Mouse (Mus musculus) neutrophil, adult 5-6 weeks (primary cell): ENCODE results near the gene Olfr1132. TPM values are rescaled to one million over a fixed set of nuclear protein-coding genes. Genes with fewer than 3 reads are reported as not detected.
"Not testable (repeated sequence)": the region's sequence is repeated elsewhere in the genome, so short reads cannot be mapped to it uniquely, and the experiment has no call there.

Source experiments
- ATAC-seq: fragments of 151-379, 151-347 bp; 2 replicates; pipeline ENCODE4 v1.8.0; 2017; ENCODE audit warnings: mild to moderate bottlenecking, moderate TSS enrichment; ENCODE audit not compliant: insufficient number of reproducible peaks, poor library complexity, low FRiP score, severe bottlenecking; ENCODE audit errors: extremely low read depth
- total RNA-seq: library from RNA; stranded (forward); fragments of 200-1000 nt; gene quantifications from 2 replicates; pipeline ENCODE4 v1.2.3, GENCODE M21; 2017

The Olfr1132 gene
- 0.12 TPM in 1 of 2 replicates, not detected in the other for total RNA-seq

DNA sequence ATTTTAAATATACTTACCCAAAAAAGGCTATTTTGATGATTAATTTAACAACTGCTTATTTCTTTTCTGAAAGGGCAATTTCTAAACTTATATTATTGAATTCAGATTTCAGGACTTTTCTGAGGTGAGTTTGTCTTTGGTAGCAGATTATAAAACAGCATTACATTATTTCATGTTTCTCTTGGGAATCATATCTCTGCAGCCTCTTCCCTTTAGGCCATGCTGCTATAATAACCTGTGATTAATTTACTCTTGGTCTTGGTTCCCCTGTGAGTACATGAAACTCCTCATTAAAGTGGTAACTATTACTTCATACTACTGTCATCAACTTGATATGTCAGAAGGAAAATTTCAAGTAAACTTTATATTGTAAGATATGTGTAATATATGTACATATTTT lies at the start of gene Olfr1132:
Gene Olfr1132 (minus strand): TSS at position 101 of the 400 bp plus-strand sequence.
- ATAC-seq, result no peak

DNA sequence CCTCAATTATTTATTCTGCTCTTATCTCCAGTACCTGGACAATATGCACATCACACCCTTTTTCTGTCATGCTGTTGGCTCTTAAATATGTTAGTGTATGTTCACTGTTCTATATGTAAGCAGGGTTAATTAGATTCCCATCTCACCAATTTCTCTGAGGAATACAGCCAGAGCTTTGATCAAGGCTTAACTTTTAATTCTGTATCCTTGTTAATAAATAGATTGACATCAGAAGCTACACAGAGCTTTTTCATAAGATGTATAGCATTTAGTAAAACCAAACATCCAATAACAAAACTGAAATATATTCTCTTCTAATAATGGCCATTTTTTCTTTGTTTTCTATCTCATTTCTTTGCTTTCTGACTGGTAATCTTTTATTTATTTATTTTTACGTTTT lies 36.2 kb upstream of the Olfr1132 start, which contains the start of gene Olfr1135:
Gene Olfr1135 (minus strand): TSS at position 101 of the 400 bp plus-strand sequence.
- ATAC-seq, result no peak

DNA sequence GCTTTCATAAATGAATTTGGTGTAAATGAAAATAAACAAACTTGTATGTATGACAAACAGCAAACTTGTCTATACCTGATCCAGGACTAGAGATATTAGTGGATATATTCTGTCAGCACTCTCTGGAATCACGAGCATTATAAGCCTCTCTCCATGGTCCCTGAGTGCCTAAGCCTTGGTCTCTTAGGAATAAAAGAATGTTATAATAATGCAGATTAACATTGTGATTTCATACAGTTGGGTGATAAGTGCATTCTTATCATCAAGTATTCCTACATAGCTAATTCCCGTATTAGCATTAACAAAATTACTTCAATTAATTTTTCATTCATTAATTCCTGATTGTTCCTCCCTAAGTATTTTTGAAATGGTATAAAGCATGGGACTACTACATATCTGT lies 21.0 kb upstream of the Olfr1132 start, which contains the start of gene Olfr1134:
Gene Olfr1134 (minus strand): TSS at position 101 of the 400 bp plus-strand sequence.
- ATAC-seq, result no peak

DNA sequence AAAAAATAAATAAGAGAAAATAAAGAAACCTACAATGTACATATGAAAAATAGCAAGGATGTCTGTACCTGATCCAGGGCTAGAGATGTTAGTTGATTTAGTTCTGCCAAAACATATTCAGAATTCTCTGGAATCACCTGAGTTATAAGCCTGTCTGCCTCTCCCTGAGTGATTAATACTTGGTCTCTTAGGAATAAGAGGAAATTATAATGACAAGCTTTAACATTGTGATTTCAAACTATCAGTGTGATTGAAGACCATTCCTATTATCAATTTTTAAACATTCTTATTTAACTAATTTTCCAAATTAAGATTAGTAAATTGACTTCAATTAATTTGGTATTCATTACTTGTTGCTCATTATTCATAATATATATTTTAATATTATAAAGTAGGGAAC lies 9.9 kb upstream of the Olfr1132 start, which contains the start of gene Olfr1133:
Gene Olfr1133 (minus strand): TSS at position 101 of the 400 bp plus-strand sequence.
- ATAC-seq, result no peak

DNA sequence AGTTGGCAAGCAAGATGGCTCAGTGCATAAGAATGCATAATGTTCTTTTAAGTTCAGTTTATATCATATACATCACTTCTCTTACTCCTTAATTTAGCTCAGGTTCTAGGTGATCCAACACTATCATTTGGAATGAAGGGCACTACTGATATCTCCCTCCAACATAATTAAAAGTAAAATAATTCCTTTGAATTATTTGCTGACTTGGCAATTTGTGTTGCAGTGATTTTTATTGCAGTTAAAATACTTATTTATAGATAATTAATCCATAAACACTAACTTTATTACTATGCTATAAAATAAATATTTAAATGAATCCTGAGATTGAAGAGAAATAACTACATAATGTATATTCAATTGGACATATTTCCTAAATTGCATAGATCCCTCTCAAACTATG lies 5.1 kb upstream of the Olfr1132 start:
- no peak for ATAC-seq

DNA sequence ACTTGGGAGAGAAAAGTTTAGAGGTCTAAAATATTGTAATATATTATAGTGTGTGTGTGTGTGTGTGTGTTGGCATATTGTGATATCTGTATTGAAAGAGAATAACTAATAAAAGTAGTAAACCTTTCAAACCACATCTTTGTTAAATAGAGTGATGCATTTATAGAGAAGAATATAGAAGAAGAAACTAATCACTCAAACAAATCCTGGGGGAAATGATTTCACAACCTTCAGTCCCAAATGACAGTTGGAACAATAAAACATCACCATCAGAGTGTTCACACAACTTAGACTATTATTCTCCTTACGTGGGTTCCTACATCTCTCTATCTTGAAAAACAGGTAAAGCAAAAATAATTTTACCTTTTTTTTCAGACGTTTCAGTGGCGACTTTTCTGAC lies 10.5 kb downstream of the Olfr1132 start, which contains the start of gene Olfr1131:
Gene Olfr1131 (plus strand): TSS at position 301 of the 400 bp plus-strand sequence.
- ATAC-seq, result no peak

DNA sequence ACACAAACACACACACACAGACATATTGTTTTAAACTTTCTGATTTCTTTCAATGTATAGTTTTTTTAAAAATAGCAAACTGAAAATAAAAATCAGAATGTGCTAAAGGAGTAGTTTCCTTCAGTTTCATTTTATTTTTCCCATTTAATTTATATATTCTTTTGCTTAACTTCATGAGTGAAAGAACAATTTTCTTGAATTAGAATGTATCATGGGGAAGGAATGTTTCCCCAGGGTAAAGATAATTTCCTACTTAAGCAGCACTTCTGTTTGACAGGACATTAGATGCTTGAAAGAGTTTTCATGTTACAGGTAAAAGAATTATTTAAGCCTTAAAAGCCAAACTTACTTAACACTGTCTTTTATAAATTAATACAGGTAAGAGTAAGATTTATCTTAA lies 31.4 kb downstream of the Olfr1132 start, which contains the start of gene Olfr1130:
Gene Olfr1130 (plus strand): TSS at position 301 of the 400 bp plus-strand sequence.
- ATAC-seq, result not testable (repeated sequence)

Other genes with a start within 250 kb of the Olfr1132 start
- gene Olfr1123, start 220.9 kb downstream of the Olfr1132 start, total RNA-seq, result not detected in 2 replicates
- gene Olfr1124, start 207.3 kb downstream of the Olfr1132 start, total RNA-seq, result not detected in 2 replicates
- gene Olfr1126, start 183.6 kb downstream of the Olfr1132 start, total RNA-seq, result not detected in 2 replicates
- not detected in 2 replicates for gene Pramel7, start 140.4 kb downstream of the Olfr1132 start, total RNA-seq
- not detected in 2 replicates for gene Pramel6, start 131.0 kb downstream of the Olfr1132 start, total RNA-seq
- gene Olfr153, start 105.7 kb downstream of the Olfr1132 start, total RNA-seq, result not detected in 2 replicates
- not detected in 2 replicates for gene Olfr1128, start 92.0 kb downstream of the Olfr1132 start, total RNA-seq
- not detected in 2 replicates for gene Olfr1129, start 63.6 kb downstream of the Olfr1132 start, total RNA-seq
- not detected in 2 replicates for gene Olfr1130, start 31.3 kb downstream of the Olfr1132 start, total RNA-seq
- 0.49 TPM in 1 of 2 replicates, not detected in the other for gene Olfr1131, start 10.4 kb downstream of the Olfr1132 start, total RNA-seq
- not detected in 2 replicates for gene Olfr1133, start 9.8 kb upstream of the Olfr1132 start, total RNA-seq
- not detected in 2 replicates for gene Olfr1134, start 20.9 kb upstream of the Olfr1132 start, total RNA-seq
- not detected in 2 replicates for gene Olfr1135, start 36.1 kb upstream of the Olfr1132 start, total RNA-seq
- not detected in 2 replicates for gene Olfr1136, start 56.4 kb upstream of the Olfr1132 start, total RNA-seq
- not detected in 2 replicates for gene Olfr1137, start 75.6 kb upstream of the Olfr1132 start, total RNA-seq
- gene Olfr1138, start 102.4 kb upstream of the Olfr1132 start, total RNA-seq, result not detected in 2 replicates
- gene Olfr1140, start 106.2 kb upstream of the Olfr1132 start, total RNA-seq, result not detected in 2 replicates
- not detected in 2 replicates for gene Olfr1141, start 116.5 kb upstream of the Olfr1132 start, total RNA-seq
- not detected in 2 replicates for gene Olfr152, start 141.9 kb upstream of the Olfr1132 start, total RNA-seq
- gene Olfr1143, start 163.1 kb upstream of the Olfr1132 start, total RNA-seq, result not detected in 2 replicates
- gene Olfr1145, start 172.3 kb upstream of the Olfr1132 start, total RNA-seq, result not detected in 2 replicates
- not detected in 2 replicates for gene Olfr1148, start 193.0 kb upstream of the Olfr1132 start, total RNA-seq
- gene Olfr1150-ps1, start 206.5 kb upstream of the Olfr1132 start, total RNA-seq, result not detected in 2 replicates
- not detected in 2 replicates for gene Olfr1151, start 218.3 kb upstream of the Olfr1132 start, total RNA-seq
- gene Olfr1152, start 229.0 kb upstream of the Olfr1132 start, total RNA-seq, result not detected in 2 replicates